Mouse (Mus musculus): ENCODE data around the gene Ube2d3. TPM values are rescaled to one million over a fixed set of nuclear protein-coding genes. Genes with fewer than 3 reads are reported as not detected.

Ube2d3 gene
- polyA plus RNA-seq, 1 experiment: 31.3 TPM

GRCm38 (mm10) chr3:135407351-135407750, 30.6 kb upstream of the Ube2d3 start:
- no peak overlapping the region for H3K4me3 ChIP-seq (replicated peaks)
- no peak for TF ChIP-seq TAL1 (IDR thresholded peaks at IDR 0.05; ENCODE audit: low read length)
- no peak for TF ChIP-seq GATA1 (IDR thresholded peaks at IDR 0.05; ENCODE audit: low read length)
- peaks cover 7% of the 10 kb centered on the region for H3K4me1 ChIP-seq (ENCODE audit: control insufficient read depth)
- peaks cover 3% of the 10 kb centered on the region for H3K9me3 ChIP-seq (ENCODE audit: control insufficient read depth, low read length)
- no peaks in the 10 kb centered on the region for H3K27me3 ChIP-seq (ENCODE audit: control insufficient read depth)
- H3K36me3 ChIP-seq (ENCODE audit: control insufficient read depth): peaks cover 52% of the 10 kb centered on the region

- Histone ChIP-seq H3K9me3 (ENCODE audit: control insufficient read depth, low read length) (peaks cover 3% of the 10 kb centered on the region), H3K4me3 (replicated peaks) (no peak overlapping the region), H3K27me3 (ENCODE audit: control insufficient read depth) (no peaks in the 10 kb centered on the region), H3K36me3 (ENCODE audit: control insufficient read depth) (peaks cover 68% of the 10 kb centered on the region), H3K4me1 (ENCODE audit: control insufficient read depth) (peaks cover 4% of the 10 kb centered on the region)
- TF ChIP-seq GATA1 (IDR thresholded peaks at IDR 0.05; ENCODE audit: low read length) (no peak), TAL1 (IDR thresholded peaks at IDR 0.05; ENCODE audit: low read length) (no peak)
Observed at GRCm38 (mm10) chr3:135409219-135409618, 28.7 kb upstream of the Ube2d3 start.

- H3K36me3 ChIP-seq (ENCODE audit: control insufficient read depth): peaks cover 63% of the 10 kb centered on the region
- peaks cover 4% of the 10 kb centered on the region for H3K4me1 ChIP-seq (ENCODE audit: control insufficient read depth)
- H3K4me3 ChIP-seq (replicated peaks): no peak overlapping the region
- no peaks in the 10 kb centered on the region for H3K27me3 ChIP-seq (ENCODE audit: control insufficient read depth)
- no peak for TF ChIP-seq TAL1 (IDR thresholded peaks at IDR 0.05; ENCODE audit: low read length)
- no peak for TF ChIP-seq GATA1 (IDR thresholded peaks at IDR 0.05; ENCODE audit: low read length)
- H3K9me3 ChIP-seq (ENCODE audit: control insufficient read depth, low read length): peaks cover 3% of the 10 kb centered on the region
Observed at GRCm38 (mm10) chr3:135411056-135411455, 26.9 kb upstream of the Ube2d3 start.

- no peak overlapping the region for H3K4me3 ChIP-seq (replicated peaks)
- no peak for TF ChIP-seq GATA1 (IDR thresholded peaks at IDR 0.05; ENCODE audit: low read length)
- peaks cover 62% of the 10 kb centered on the region for H3K36me3 ChIP-seq (ENCODE audit: control insufficient read depth)
Observed at GRCm38 (mm10) chr3:135411824-135412223, 26.1 kb upstream of the Ube2d3 start.

GRCm38 (mm10) chr3:135417245-135417644, 20.7 kb upstream of the Ube2d3 start:
- no peaks in the 10 kb centered on the region for H3K27me3 ChIP-seq (ENCODE audit: control insufficient read depth)
- TF ChIP-seq TAL1 (IDR thresholded peaks at IDR 0.05; ENCODE audit: low read length): no peak
- no peak for TF ChIP-seq GATA1 (IDR thresholded peaks at IDR 0.05; ENCODE audit: low read length)
- H3K4me1 ChIP-seq (ENCODE audit: control insufficient read depth): peaks cover 32% of the 10 kb centered on the region
- H3K9me3 ChIP-seq (ENCODE audit: control insufficient read depth, low read length): no peaks in the 10 kb centered on the region
- peaks cover 53% of the 10 kb centered on the region for H3K36me3 ChIP-seq (ENCODE audit: control insufficient read depth)
- H3K4me3 ChIP-seq (replicated peaks): no peak overlapping the region

More at GRCm38 (mm10) chr3:135411824-135412223, 26.1 kb upstream of the Ube2d3 start:
- Histone ChIP-seq H3K27me3 (ENCODE audit: control insufficient read depth) (no peaks in the 10 kb centered on the region), H3K9me3 (ENCODE audit: control insufficient read depth, low read length) (peaks cover 3% of the 10 kb centered on the region), H3K4me1 (ENCODE audit: control insufficient read depth) (peaks cover 4% of the 10 kb centered on the region)

- Histone ChIP-seq H3K4me1 (ENCODE audit: control insufficient read depth) (peaks cover 34% of the 10 kb centered on the region), H3K4me3 (replicated peaks) (no peak overlapping the region), H3K36me3 (ENCODE audit: control insufficient read depth) (peaks cover 50% of the 10 kb centered on the region), H3K9me3 (ENCODE audit: control insufficient read depth, low read length) (no peaks in the 10 kb centered on the region), H3K27me3 (ENCODE audit: control insufficient read depth) (no peaks in the 10 kb centered on the region)
- TF ChIP-seq TAL1 (IDR thresholded peaks at IDR 0.05; ENCODE audit: low read length): no peak
- no peak for TF ChIP-seq GATA1 (IDR thresholded peaks at IDR 0.05; ENCODE audit: low read length)
Observed at GRCm38 (mm10) chr3:135417799-135418198, 20.1 kb upstream of the Ube2d3 start.

GRCm38 (mm10) chr3:135420542-135421309, 17.2 kb upstream of the Ube2d3 start:
- TF ChIP-seq TAL1 (IDR thresholded peaks at IDR 0.05; ENCODE audit: low read length) (no peak), GATA1 (IDR thresholded peaks at IDR 0.05; ENCODE audit: low read length) (no peak)
- H3K9me3 ChIP-seq (ENCODE audit: control insufficient read depth, low read length): no peaks in the 10 kb centered on the region
- no peaks in the 10 kb centered on the region for H3K27me3 ChIP-seq (ENCODE audit: control insufficient read depth)
- peaks cover 46% of the 10 kb centered on the region for H3K4me1 ChIP-seq (ENCODE audit: control insufficient read depth)
- H3K4me3 ChIP-seq (replicated peaks): peak overlapping the region; percentile 68
- H3K36me3 ChIP-seq (ENCODE audit: control insufficient read depth): peaks cover 39% of the 10 kb centered on the region

GRCm38 (mm10) chr3:135421310-135421594, 16.7 kb upstream of the Ube2d3 start:
- Histone ChIP-seq H3K4me3 (replicated peaks) (peak overlapping the region; percentile 68), H3K4me1 (ENCODE audit: control insufficient read depth) (peaks cover 48% of the 10 kb centered on the region), H3K9me3 (ENCODE audit: control insufficient read depth, low read length) (no peaks in the 10 kb centered on the region), H3K27me3 (ENCODE audit: control insufficient read depth) (no peaks in the 10 kb centered on the region), H3K36me3 (ENCODE audit: control insufficient read depth) (peaks cover 42% of the 10 kb centered on the region)
- no peak for TF ChIP-seq GATA1 (IDR thresholded peaks at IDR 0.05; ENCODE audit: low read length)
- TF ChIP-seq TAL1 (IDR thresholded peaks at IDR 0.05; ENCODE audit: low read length): no peak

- Histone ChIP-seq H3K9me3 (ENCODE audit: control insufficient read depth, low read length) (no peaks in the 10 kb centered on the region), H3K4me3 (replicated peaks) (peak overlapping the region; percentile 68), H3K27me3 (ENCODE audit: control insufficient read depth) (no peaks in the 10 kb centered on the region), H3K36me3 (ENCODE audit: control insufficient read depth) (peaks cover 39% of the 10 kb centered on the region), H3K4me1 (ENCODE audit: control insufficient read depth) (peaks cover 49% of the 10 kb centered on the region)
- TF ChIP-seq GATA1 (IDR thresholded peaks at IDR 0.05; ENCODE audit: low read length) (no peak), TAL1 (IDR thresholded peaks at IDR 0.05; ENCODE audit: low read length) (no peak)
Observed at GRCm38 (mm10) chr3:135422232-135422855, 15.6 kb upstream of the Ube2d3 start.

Measured in erythroblast, embryonic 14.5 days (primary cell).